Mouse (Mus musculus): Measurements from ENCODE around the gene Fer1l5. TPM values are rescaled to one million over a fixed set of nuclear protein-coding genes. Genes with fewer than 3 reads are reported as not detected.

Fer1l5 gene
- polyA plus RNA-seq, 1 experiment from 2014 or later, result 1.8 TPM

DNA sequence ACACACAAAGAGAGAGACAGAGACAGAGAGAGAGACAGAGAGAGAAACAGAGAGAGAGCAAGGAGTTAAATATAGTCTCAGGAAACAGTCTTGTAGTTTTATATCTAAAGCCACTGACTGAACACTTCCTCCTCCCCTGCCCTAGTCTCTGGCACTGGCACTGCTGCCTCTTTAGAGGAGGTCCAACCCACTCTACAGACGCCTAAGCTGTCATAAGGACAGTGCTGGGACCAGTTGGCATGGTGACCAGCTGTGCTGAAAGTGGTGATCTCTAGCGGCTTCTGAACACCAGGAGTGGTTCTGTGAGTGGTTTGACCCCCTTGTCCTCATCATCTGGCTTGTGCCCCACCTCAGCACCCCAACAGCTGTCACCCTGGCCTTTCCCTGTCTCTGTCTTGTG, 89.7 kb downstream of the Fer1l5 start:
- H3K4me2 ChIP-seq, result no peak overlapping the region
- H3K36me3 ChIP-seq, result no peaks in the 10 kb centered on the region
- no peaks in the 10 kb centered on the region for H3K27me3 ChIP-seq (replicated peaks)
- no peak overlapping the region for H3K4me3 ChIP-seq (replicated peaks)
- H3K9me3 ChIP-seq (replicated peaks), result no peaks in the 10 kb centered on the region
- H3K4me1 ChIP-seq, result no peaks in the 10 kb centered on the region
- H3K9ac ChIP-seq (replicated peaks), result no peak overlapping the region
- no peak for ATAC-seq (ENCODE audit: low FRiP score)
- WGBS, result 53% methylated on average over 2 of the region's 2 CpGs
- no peak overlapping the region for H3K27ac ChIP-seq (replicated peaks)

DNA sequence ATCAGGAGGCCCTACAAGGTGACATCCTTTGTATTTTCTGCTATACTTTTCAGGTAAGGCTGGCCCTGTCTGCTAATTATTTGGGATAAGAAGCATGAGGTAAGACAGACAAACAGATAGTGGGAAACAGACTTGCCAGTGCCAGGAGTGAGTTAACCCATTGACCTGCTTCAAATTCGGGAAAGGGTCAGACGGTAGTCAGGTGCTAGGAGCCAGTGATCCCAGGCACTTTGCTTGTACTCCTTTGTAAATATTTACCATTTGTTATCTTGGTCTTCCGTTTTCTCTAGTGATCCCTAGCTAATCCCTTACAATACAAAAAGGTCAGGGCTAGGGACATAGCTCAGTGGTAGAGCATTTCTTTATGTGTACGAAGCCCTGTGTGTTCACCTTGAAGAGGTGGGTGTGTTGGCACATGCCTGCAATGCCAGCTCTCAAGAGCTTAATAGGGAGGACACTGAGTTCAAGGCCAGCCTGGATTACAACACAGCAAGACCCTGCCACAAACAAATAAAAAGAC, 93.6 kb downstream of the Fer1l5 start:
- no peak for ATAC-seq (ENCODE audit: low FRiP score)
- Histone ChIP-seq H3K27me3 (replicated peaks) (no peaks in the 10 kb centered on the region), H3K4me2 (no peak overlapping the region), H3K9me3 (replicated peaks) (no peaks in the 10 kb centered on the region), H3K4me3 (replicated peaks) (no peak overlapping the region), H3K27ac (replicated peaks) (no peak overlapping the region), H3K9ac (replicated peaks) (no peak overlapping the region), H3K36me3 (no peaks in the 10 kb centered on the region), H3K4me1 (peaks cover 9% of the 10 kb centered on the region; the same call in 1 of the 2 replicates)
- WGBS, result 81% methylated on average over 4 of the region's 4 CpGs

GRCm38 (mm10) chr1:36467446-36467845, 95.4 kb downstream of the Fer1l5 start:
- H3K4me2 ChIP-seq, result no peak overlapping the region
- H3K9me3 ChIP-seq (replicated peaks), result no peaks in the 10 kb centered on the region
- H3K4me3 ChIP-seq (replicated peaks), result no peak overlapping the region
- no peak overlapping the region for H3K9ac ChIP-seq (replicated peaks)
- no peak overlapping the region for H3K27ac ChIP-seq (replicated peaks)
- no peak for ATAC-seq (ENCODE audit: low FRiP score)
- H3K4me1 ChIP-seq, result peaks cover 20% of the 10 kb centered on the region
- 53% methylated on average over 5 of the region's 5 CpGs for WGBS
- H3K36me3 ChIP-seq, result no peaks in the 10 kb centered on the region
- H3K27me3 ChIP-seq (replicated peaks), result no peaks in the 10 kb centered on the region

DNA sequence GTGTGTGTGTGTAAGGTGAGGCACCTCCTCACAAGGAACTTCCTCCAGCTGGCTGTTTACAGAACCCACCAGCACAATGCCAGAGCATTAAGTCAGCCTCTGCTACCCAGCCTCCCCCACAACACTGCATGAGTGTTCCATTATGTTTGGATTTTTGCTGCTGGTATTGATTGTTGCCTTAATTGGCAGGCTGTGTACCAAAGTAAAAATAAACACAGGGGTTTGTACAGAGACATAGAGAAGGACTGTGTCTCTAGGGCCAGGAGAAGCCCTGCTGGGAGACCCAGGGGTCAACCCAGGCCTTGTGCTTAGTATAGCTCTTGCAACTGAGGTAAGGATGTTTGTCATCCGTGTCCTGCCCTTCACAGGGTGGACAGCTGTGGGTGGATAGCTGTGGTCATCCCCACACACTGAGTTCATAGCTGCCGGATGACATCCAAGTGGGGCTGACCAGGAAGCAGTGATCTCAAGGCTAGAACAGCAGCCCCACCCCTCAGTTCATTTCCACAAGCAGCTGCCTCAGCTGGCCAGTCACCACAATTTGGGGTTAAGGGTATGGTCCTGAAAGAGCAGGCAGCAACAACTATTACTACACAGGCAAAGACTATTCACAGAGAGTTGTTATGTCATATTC, 97.8 kb downstream of the Fer1l5 start:
- H3K9ac ChIP-seq (replicated peaks), result no peak overlapping the region
- H3K4me1 ChIP-seq, result peaks cover 44% of the 10 kb centered on the region
- H3K4me2 ChIP-seq, result no peak overlapping the region
- 55% methylated on average over 2 of the region's 2 CpGs for WGBS
- no peaks in the 10 kb centered on the region for H3K27me3 ChIP-seq (replicated peaks)
- H3K36me3 ChIP-seq, result no peaks in the 10 kb centered on the region
- H3K27ac ChIP-seq (replicated peaks), result no peak overlapping the region
- H3K4me3 ChIP-seq (replicated peaks), result no peak overlapping the region
- no peak for ATAC-seq (ENCODE audit: low FRiP score)
- no peaks in the 10 kb centered on the region for H3K9me3 ChIP-seq (replicated peaks)

- under 1% methylated on average over 79 of the region's 98 CpGs for WGBS
- Histone ChIP-seq H3K27ac (replicated peaks) (peak within 1 kb of the TSS; percentile 77), H3K9ac (replicated peaks) (peak within 1 kb of the TSS; percentile 64), H3K9me3 (replicated peaks) (no peaks in the 10 kb centered on the region), H3K4me1 (peaks cover 60% of the 10 kb centered on the region), H3K27me3 (replicated peaks) (no peaks in the 10 kb centered on the region), H3K36me3 (no peaks in the 10 kb centered on the region), H3K4me3 (replicated peaks) (peak within 1 kb of the TSS; percentile 75), H3K4me2 (peak within 1 kb of the TSS; percentile 83)
- ATAC-seq (ENCODE audit: low FRiP score), result peak; percentile 93
Measured at GRCm38 (mm10) chr1:36471181-36472105, 99.4 kb downstream of the Fer1l5 start, which contains the start of gene Cnnm4. Gene Cnnm4 (plus strand): TSS chr1:36471620.

Small RNA genes lying within 50 kb of the gene (microRNA-seq; reads per million reads assigned to microRNA genes)
- not detected for gene Mir6898

Other genes with a start within 250 kb of the Fer1l5 start
- 43.9 and 46.0 TPM in 2 replicates for gene Uggt1, start 127.6 kb upstream of the Fer1l5 start, polyA plus RNA-seq (2015; fragmentation: Nextera tagmentation; extraction: Ambion mirVana)
- gene Neurl3, start 97.6 kb upstream of the Fer1l5 start, polyA plus RNA-seq (2015; fragmentation: Nextera tagmentation; extraction: Ambion mirVana), result 2.2 and 3.2 TPM in 2 replicates
- 3.7 and 9.8 TPM in 2 replicates for gene Arid5a, start 64.6 kb upstream of the Fer1l5 start, polyA plus RNA-seq (2015; fragmentation: Nextera tagmentation; extraction: Ambion mirVana)
- 36.0 and 36.7 TPM in 2 replicates for gene Kansl3, start 3.1 kb upstream of the Fer1l5 start, polyA plus RNA-seq (2015; fragmentation: Nextera tagmentation; extraction: Ambion mirVana)
- 69.4 and 73.6 TPM in 2 replicates for gene Lman2l, start 73.0 kb downstream of the Fer1l5 start, polyA plus RNA-seq (2015; fragmentation: Nextera tagmentation; extraction: Ambion mirVana)
- 10.6 and 15.0 TPM in 2 replicates for gene Cnnm4, start 99.3 kb downstream of the Fer1l5 start, polyA plus RNA-seq (2015; fragmentation: Nextera tagmentation; extraction: Ambion mirVana)
- 3.1 and 4.5 TPM in 2 replicates for gene Cnnm3, start 139.6 kb downstream of the Fer1l5 start, polyA plus RNA-seq (2015; fragmentation: Nextera tagmentation; extraction: Ambion mirVana)
- gene Ankrd23, start 164.6 kb downstream of the Fer1l5 start, polyA plus RNA-seq (2015; fragmentation: Nextera tagmentation; extraction: Ambion mirVana), result 21.6 and 21.8 TPM in 2 replicates
- gene Gm42417, start 167.1 kb downstream of the Fer1l5 start, polyA plus RNA-seq (2015; fragmentation: Nextera tagmentation; extraction: Ambion mirVana), result 0.36 and 1.2 TPM in 2 replicates
- gene Ankrd39, start 175.2 kb downstream of the Fer1l5 start, polyA plus RNA-seq (2015; fragmentation: Nextera tagmentation; extraction: Ambion mirVana), result 29.4 and 33.0 TPM in 2 replicates
- gene Sema4c, start 186.1 kb downstream of the Fer1l5 start, polyA plus RNA-seq (2015; fragmentation: Nextera tagmentation; extraction: Ambion mirVana), result 20.5 and 20.8 TPM in 2 replicates

Data from neural tube, embryonic 15.5 days (tissue).